19 mouse cellular contexts compared by ENCODE assay signal in the genomic region with DNA sequence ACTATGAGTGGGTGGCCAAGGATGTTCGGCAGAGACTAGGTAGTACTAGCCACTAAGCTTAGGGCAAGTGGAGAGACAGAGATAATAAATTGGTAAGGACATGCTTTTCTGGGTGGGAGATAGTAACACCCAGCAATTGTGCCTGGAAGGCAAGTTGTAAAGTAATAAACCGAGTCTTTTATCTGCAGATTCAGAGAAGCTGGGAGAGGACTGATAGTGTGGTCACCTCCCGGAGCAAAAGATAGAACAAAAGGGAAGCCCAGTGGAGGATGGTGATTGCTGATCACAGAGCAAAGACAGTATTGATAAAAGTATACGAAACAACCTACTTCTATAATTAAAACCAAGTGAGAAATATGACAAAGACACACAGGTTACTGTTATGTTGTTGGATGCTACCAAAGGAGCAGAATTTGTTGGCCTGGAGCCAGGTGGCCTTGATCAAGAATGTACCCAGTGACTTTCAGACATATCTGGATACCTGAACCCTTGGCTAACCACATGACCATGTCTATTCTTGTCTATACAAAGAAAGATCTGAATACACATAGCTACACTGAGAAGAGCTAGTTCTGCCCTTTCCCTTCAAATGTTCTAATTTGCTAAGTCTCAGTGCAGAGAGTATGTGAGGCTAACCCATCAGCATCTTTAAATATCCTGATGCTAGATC.
"Had no signal": no experiment of that assay in that cellular context is flagged by ENCODE, and none has a peak within 500 bp of the region (broad histone marks: within the 10 kb centered on the region; RNA-seq: fewer than 3 reads in every experiment).

No protein-coding gene starts in this region.

- H3K27me3 ChIP-seq: midbrain, embryonic 12.5 days; neural tube, embryonic 13.5 days; neural tube, embryonic 15.5 days; stomach, embryonic 15.5 days had no signal

- H3K9me3 ChIP-seq: midbrain, embryonic 10.5 days; midbrain, embryonic 12.5 days; neural tube, embryonic 13.5 days; neural tube, embryonic 15.5 days; stomach, embryonic 15.5 days had no signal

- ATAC-seq: midbrain, embryonic 16.5 days had no signal

- H3K4me3 ChIP-seq: midbrain, embryonic 10.5 days; midbrain, embryonic 12.5 days; myocyte; neural tube, embryonic 13.5 days; neural tube, embryonic 15.5 days; stomach, embryonic 15.5 days had no signal

- H3K4me2 ChIP-seq: lung, embryonic 14.5 days; midbrain, embryonic 12.5 days; neural tube, embryonic 13.5 days; neural tube, embryonic 15.5 days; stomach, embryonic 15.5 days had no signal

- DNase-seq: lung, adult 18-20 months; lung, embryonic 14.5 days; lung, postnatal 10 days; lung, postnatal 4 days; midbrain, embryonic 14.5 days; retina, postnatal 1 day; right cerebral cortex, adult 18-20 months; right cerebral cortex, postnatal 14 days; thymus, adult 2 months; thymus, postnatal 25 days; thymus, postnatal 4 days had no signal

- H3K4me1 ChIP-seq: midbrain, embryonic 10.5 days; midbrain, embryonic 12.5 days; neural tube, embryonic 13.5 days; neural tube, embryonic 15.5 days; stomach, embryonic 15.5 days had no signal

- H3K9ac ChIP-seq: lung, embryonic 14.5 days; midbrain, embryonic 12.5 days; neural tube, embryonic 13.5 days; neural tube, embryonic 15.5 days; stomach, embryonic 15.5 days had no signal

- H3K27ac ChIP-seq: midbrain, embryonic 10.5 days; midbrain, embryonic 12.5 days; neural tube, embryonic 13.5 days; neural tube, embryonic 15.5 days; stomach, embryonic 15.5 days; stomach, postnatal 0 days had no signal

- H3K36me3 ChIP-seq: midbrain, embryonic 10.5 days; midbrain, embryonic 12.5 days; neural tube, embryonic 13.5 days; neural tube, embryonic 15.5 days; stomach, embryonic 15.5 days had no signal
